In the genomic region with DNA sequence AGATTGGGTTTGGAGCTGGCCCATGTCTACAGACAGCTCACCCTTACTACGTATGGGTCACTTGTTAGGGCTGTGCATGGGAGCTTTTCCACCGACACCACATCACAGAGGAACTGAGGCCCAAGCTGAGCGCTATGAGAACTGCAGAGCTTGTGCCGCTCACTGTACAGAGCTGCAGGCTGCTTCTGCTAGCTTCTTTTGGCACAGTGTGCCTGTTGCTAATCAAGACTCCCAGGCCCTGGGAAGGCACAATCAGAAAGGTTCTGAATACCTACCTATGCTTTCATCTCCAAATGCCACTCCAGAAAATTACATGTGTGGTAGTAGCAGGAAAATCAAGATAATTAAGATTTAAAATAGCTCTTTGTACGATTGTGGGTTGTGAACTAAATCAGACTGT, we compare ENCODE assay signal across 11 mouse cellular contexts.
"Had no signal": no experiment of that assay in that cellular context is flagged by ENCODE, and none has a peak within 500 bp of the region (broad histone marks: within the 10 kb centered on the region; RNA-seq: fewer than 3 reads in every experiment).

No protein-coding gene starts in this region.

- H3K4me3 ChIP-seq: limb, embryonic 13.5 days; midbrain, embryonic 13.5 days; neural tube, embryonic 13.5 days; stomach, embryonic 15.5 days had no signal

- H3K4me1 ChIP-seq: limb, embryonic 13.5 days; neural tube, embryonic 13.5 days; stomach, embryonic 15.5 days had no signal

- H3K9ac ChIP-seq: limb, embryonic 13.5 days; liver, embryonic 14.5 days; midbrain, embryonic 13.5 days; neural tube, embryonic 13.5 days; stomach, embryonic 15.5 days had no signal

- DNase-seq: kidney, adult 8-10 months; kidney, postnatal 36 days; left cerebral cortex, postnatal 4 days; lung, adult 18-20 months; thymus, postnatal 36 days had no signal

- H3K4me2 ChIP-seq: limb, embryonic 13.5 days; midbrain, embryonic 13.5 days; neural tube, embryonic 13.5 days; stomach, embryonic 15.5 days had no signal

- H3K36me3 ChIP-seq: limb, embryonic 13.5 days; midbrain, embryonic 13.5 days; neural tube, embryonic 13.5 days; stomach, embryonic 15.5 days had no signal

- ATAC-seq: intestine, embryonic 16.5 days; midbrain, embryonic 13.5 days had no signal

- H3K27ac ChIP-seq: limb, embryonic 13.5 days; liver, embryonic 14.5 days; midbrain, embryonic 13.5 days; neural tube, embryonic 13.5 days; stomach, embryonic 15.5 days had no signal

- H3K27me3 ChIP-seq: midbrain, embryonic 13.5 days; neural tube, embryonic 13.5 days; stomach, embryonic 15.5 days had no signal

- H3K9me3 ChIP-seq: limb, embryonic 13.5 days; midbrain, embryonic 13.5 days; neural tube, embryonic 13.5 days; stomach, embryonic 15.5 days had no signal
